Mouse (Mus musculus) erythroblast, embryonic 14.5 days (primary cell): ENCODE results near the gene Fut1.

Experiments
- GATA1 ChIP-seq: IDR thresholded peaks from 2 replicates; pipeline ENCODE4 v1.6.1; 2012; ENCODE audit warnings: low read length, inconsistent platforms, mixed read lengths
- TAL1 ChIP-seq: IDR thresholded peaks from 3 replicates; pipeline ENCODE4 v1.6.1; 2012; ENCODE audit warnings: low read length, inconsistent platforms, mixed read lengths

- TF ChIP-seq GATA1 (no peak), TAL1 (no peak)
Measured at GRCm38 (mm10) chr7:45571966-45572365, 45.1 kb upstream of the Fut1 start.
